Mouse (Mus musculus): ENCODE data around the gene Bsph1. TPM values are rescaled to one million over a fixed set of nuclear protein-coding genes. Genes with fewer than 3 reads are reported as not detected.
"Not testable (repeated sequence)": the region's sequence is repeated elsewhere in the genome, so short reads cannot be mapped to it uniquely, and the experiment has no call there.

The Bsph1 gene
- total RNA-seq (2014; rRNA removed) (not detected in 2 replicates), polyA plus RNA-seq (2015; fragmentation: Nextera tagmentation; extraction: Ambion mirVana) (not detected in 2 replicates)

- H3K4me3 ChIP-seq (ENCODE audit: low read depth, low read length); H3K4me2 ChIP-seq (ENCODE audit: low read depth, low read length, poor library complexity, severe bottlenecking); H3K4me1 ChIP-seq (ENCODE audit: insufficient read depth, low read length); H3K27ac ChIP-seq (ENCODE audit: low read depth, low read length); H3K27me3 ChIP-seq (ENCODE audit: insufficient read depth, low read length); H3K36me3 ChIP-seq (ENCODE audit: insufficient read depth, low read length); DNase-seq (ENCODE audit: low spot score); H3K9ac ChIP-seq (replicated peaks; ENCODE audit: low read length, poor library complexity, severe bottlenecking); ATAC-seq (ENCODE audit: low FRiP score): not testable (repeated sequence)
- WGBS: 50% methylated on average over 1 of the region's 1 CpGs
- H3K9me3 ChIP-seq (ENCODE audit: low read length): peaks cover 11% of the 10 kb centered on the region; the same call in 1 of the 2 replicates
These were observed at the start of gene Bsph1 for GRCm38 (mm10) chr7:13450541-13450940. TSS of gene Bsph1 (plus strand) at chr7:13450841.

- Histone ChIP-seq H3K4me3 (ENCODE audit: low read depth, low read length) (no peak overlapping the region), H3K4me2 (ENCODE audit: low read depth, low read length, poor library complexity, severe bottlenecking) (no peak overlapping the region), H3K27me3 (ENCODE audit: insufficient read depth, low read length) (no peaks in the 10 kb centered on the region), H3K27ac (ENCODE audit: low read depth, low read length) (no peak overlapping the region), H3K36me3 (ENCODE audit: insufficient read depth, low read length) (no peaks in the 10 kb centered on the region), H3K9me3 (ENCODE audit: low read length) (peaks cover 29% of the 10 kb centered on the region; the same call in 1 of the 2 replicates), H3K4me1 (ENCODE audit: insufficient read depth, low read length) (no peaks in the 10 kb centered on the region), H3K9ac (replicated peaks; ENCODE audit: low read length, poor library complexity, severe bottlenecking) (no peak overlapping the region)
- ATAC-seq (ENCODE audit: low FRiP score) (no peak), DNase-seq (ENCODE audit: low spot score) (no peak)
- TF ChIP-seq CTCF (IDR thresholded peaks at IDR 0.05): no peak
- 77% methylated on average over 1 of the region's 1 CpGs for WGBS
These were observed 60.9 kb downstream of the Bsph1 start for GRCm38 (mm10) chr7:13511539-13511938.

Other genes with a start within 250 kb of the Bsph1 start
- gene Vmn1r89, start 237.8 kb upstream of the Bsph1 start, total RNA-seq (2014; rRNA removed): not detected in 2 replicates
- gene Vmn1r89, start 237.8 kb upstream of the Bsph1 start, polyA plus RNA-seq (2015; fragmentation: Nextera tagmentation; extraction: Ambion mirVana): not detected in 2 replicates
- gene Lig1, start 173.6 kb upstream of the Bsph1 start, total RNA-seq (2014; rRNA removed): 14.3 and 15.9 TPM in 2 replicates
- gene Lig1, start 173.6 kb upstream of the Bsph1 start, polyA plus RNA-seq (2015; fragmentation: Nextera tagmentation; extraction: Ambion mirVana): 33.7 and 35.3 TPM in 2 replicates
- gene Zswim9, start 172.1 kb upstream of the Bsph1 start, total RNA-seq (2014; rRNA removed): 10.9 and 11.5 TPM in 2 replicates
- 6.6 and 8.1 TPM in 2 replicates for gene Zswim9, start 172.1 kb upstream of the Bsph1 start, polyA plus RNA-seq (2015; fragmentation: Nextera tagmentation; extraction: Ambion mirVana)
- 0.16 and 0.61 TPM in 2 replicates for gene Pla2g4c, start 126.2 kb upstream of the Bsph1 start, total RNA-seq (2014; rRNA removed)
- gene Pla2g4c, start 126.2 kb upstream of the Bsph1 start, polyA plus RNA-seq (2015; fragmentation: Nextera tagmentation; extraction: Ambion mirVana): 0.27 and 0.32 TPM in 2 replicates
- gene Cabp5, start 52.7 kb upstream of the Bsph1 start, total RNA-seq (2014; rRNA removed): not detected in 2 replicates
- gene Cabp5, start 52.7 kb upstream of the Bsph1 start, polyA plus RNA-seq (2015; fragmentation: Nextera tagmentation; extraction: Ambion mirVana): not detected in 2 replicates
- not detected in 2 replicates for gene Bsph2, start 120.2 kb downstream of the Bsph1 start, total RNA-seq (2014; rRNA removed)
- not detected in 2 replicates for gene Bsph2, start 120.2 kb downstream of the Bsph1 start, polyA plus RNA-seq (2015; fragmentation: Nextera tagmentation; extraction: Ambion mirVana)
- not detected in 2 replicates for gene Sult2a5, start 173.1 kb downstream of the Bsph1 start, total RNA-seq (2014; rRNA removed)
- not detected in 2 replicates for gene Sult2a5, start 173.1 kb downstream of the Bsph1 start, polyA plus RNA-seq (2015; fragmentation: Nextera tagmentation; extraction: Ambion mirVana)

Data from midbrain, postnatal 0 days (tissue).